Mouse (Mus musculus): ENCODE measurements around the gene Shtn1. TPM values are rescaled to one million over a fixed set of nuclear protein-coding genes. Genes with fewer than 3 reads are reported as not detected.

Shtn1 gene
- 2.0 and 2.3 TPM in 2 replicates for polyA plus RNA-seq (2015; fragmentation: Nextera tagmentation; extraction: Ambion mirVana)

DNA sequence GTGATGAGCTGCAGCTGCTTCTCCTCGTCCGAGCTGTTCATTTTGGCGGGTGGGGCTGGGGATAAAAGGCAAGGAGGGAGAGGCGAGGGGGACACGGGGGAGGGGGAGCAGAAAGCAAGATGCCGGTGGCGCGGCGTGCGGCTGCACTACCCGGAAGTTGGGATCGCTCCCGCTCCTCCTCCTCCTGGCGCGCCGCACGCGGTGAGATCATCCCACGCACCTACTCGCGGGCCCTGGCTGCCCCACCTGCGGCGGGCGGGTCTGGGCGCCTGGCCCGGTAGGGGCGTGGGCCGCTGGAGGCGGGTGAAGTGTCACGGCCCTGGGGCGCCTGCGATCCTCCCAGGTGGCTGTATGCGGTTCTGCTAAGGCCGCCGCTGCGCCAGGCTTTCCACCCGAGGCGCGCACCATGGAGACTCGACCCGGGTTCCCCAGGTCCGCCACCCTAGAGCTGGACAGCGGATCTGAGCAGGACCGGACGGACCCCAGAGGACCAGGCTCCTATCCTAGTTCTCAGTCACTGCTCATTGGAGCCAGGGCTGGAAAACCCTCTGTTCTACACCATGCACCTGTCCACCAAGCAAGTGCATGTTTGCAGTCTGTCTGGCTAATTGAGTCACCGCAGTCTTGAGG is at the start of gene Shtn1:
Gene Shtn1, minus strand, starts transcription at position 629 of the 630 bp plus-strand sequence.
- Histone ChIP-seq H3K27me3 (peaks cover 66% of the 10 kb centered on the region), H3K9me3 (replicated peaks) (no peaks in the 10 kb centered on the region), H3K4me2 (peak within 1 kb of the TSS; percentile 99), H3K4me1 (peaks cover 11% of the 10 kb centered on the region), H3K4me3 (replicated peaks) (peak within 1 kb of the TSS; percentile 62), H3K9ac (peak within 1 kb of the TSS; percentile 40), H3K27ac (no peak within 1 kb of the TSS), H3K36me3 (no peaks in the 10 kb centered on the region)
- under 1% methylated on average over 40 of the region's 46 CpGs for WGBS
- ATAC-seq (replicated peaks; ENCODE audit: low FRiP score): peak; percentile 46

DNA sequence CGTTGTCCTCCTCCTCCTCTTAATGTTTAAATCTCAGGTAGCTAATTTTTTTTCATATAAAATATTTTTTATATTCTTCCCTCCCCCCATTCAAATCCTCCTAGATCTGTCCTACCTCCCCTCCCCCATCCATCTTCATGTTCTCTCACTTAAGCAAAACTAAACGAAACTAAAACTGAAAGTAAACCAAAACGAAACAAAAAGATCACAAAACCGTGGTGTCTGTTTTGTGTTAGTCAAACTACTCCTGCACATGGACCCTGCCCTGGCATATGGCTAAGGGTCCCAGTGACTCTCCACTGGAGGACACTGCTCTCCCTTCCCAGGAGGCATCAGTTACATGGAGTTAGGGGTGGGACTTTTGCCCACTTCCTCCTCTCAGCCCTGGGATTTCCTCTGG is 38.3 kb upstream of the Shtn1 start:
- H3K27me3 ChIP-seq: peaks cover 5% of the 10 kb centered on the region
- H3K4me2 ChIP-seq: no peak overlapping the region
- no peaks in the 10 kb centered on the region for H3K9me3 ChIP-seq (replicated peaks)
- H3K36me3 ChIP-seq: no peaks in the 10 kb centered on the region
- H3K27ac ChIP-seq: no peak overlapping the region
- ATAC-seq (replicated peaks; ENCODE audit: low FRiP score): no peak
- no peak overlapping the region for H3K4me3 ChIP-seq (replicated peaks)
- WGBS: 67% methylated on average over 4 of the region's 4 CpGs
- H3K9ac ChIP-seq: no peak overlapping the region
- no peaks in the 10 kb centered on the region for H3K4me1 ChIP-seq

DNA sequence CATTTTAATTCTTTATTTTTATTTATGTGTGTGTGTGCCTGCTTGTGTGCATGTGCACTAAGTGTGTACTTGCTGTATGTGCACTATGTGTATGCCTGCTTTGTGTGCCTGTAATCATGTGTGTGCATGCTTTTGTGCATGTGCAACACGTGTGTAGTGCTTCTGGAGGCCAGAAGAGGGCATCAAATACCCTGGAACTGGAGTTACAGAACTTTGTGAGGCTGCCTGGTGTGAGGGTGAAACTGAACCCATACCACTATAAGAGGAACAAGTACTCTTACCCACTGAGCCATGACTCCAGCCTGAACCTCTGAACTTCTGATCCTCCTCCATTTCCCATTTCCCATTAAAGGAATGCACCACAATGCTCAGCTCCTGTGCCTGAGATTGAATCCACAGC is 34.0 kb upstream of the Shtn1 start:
- Histone ChIP-seq H3K4me3 (replicated peaks) (no peak overlapping the region), H3K9me3 (replicated peaks) (no peaks in the 10 kb centered on the region), H3K4me2 (no peak overlapping the region), H3K36me3 (no peaks in the 10 kb centered on the region), H3K27me3 (peaks cover 5% of the 10 kb centered on the region), H3K27ac (no peak overlapping the region), H3K9ac (no peak overlapping the region), H3K4me1 (no peaks in the 10 kb centered on the region)
- WGBS: 43% methylated on average over 1 of the region's 1 CpGs
- no peak for ATAC-seq (replicated peaks; ENCODE audit: low FRiP score)

DNA sequence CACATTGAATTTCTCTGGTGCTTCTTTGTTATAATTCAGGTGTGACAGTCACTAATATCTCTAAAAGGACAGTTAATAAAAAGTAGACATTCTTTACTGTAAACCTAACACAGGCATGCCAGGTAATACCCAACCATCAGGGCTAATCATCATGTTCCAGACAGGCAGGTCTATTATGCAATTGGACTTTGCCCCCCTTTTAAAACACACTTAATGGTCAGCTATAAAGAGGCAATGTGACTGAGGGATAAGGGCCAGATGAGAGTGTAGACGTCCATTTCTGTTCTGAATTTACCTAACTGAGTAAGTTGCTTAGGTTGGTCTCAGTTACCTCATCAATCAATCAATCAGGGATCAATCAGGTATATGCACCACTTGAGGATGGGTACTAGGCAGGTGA is 22.4 kb upstream of the Shtn1 start:
- no peaks in the 10 kb centered on the region for H3K9me3 ChIP-seq (replicated peaks)
- H3K4me2 ChIP-seq: no peak overlapping the region
- no peak overlapping the region for H3K27ac ChIP-seq
- no peaks in the 10 kb centered on the region for H3K27me3 ChIP-seq
- no peaks in the 10 kb centered on the region for H3K36me3 ChIP-seq
- no peak for ATAC-seq (replicated peaks; ENCODE audit: low FRiP score)
- 66% methylated on average over 1 of the region's 1 CpGs for WGBS
- H3K9ac ChIP-seq: no peak overlapping the region
- no peaks in the 10 kb centered on the region for H3K4me1 ChIP-seq
- H3K4me3 ChIP-seq (replicated peaks): no peak overlapping the region

DNA sequence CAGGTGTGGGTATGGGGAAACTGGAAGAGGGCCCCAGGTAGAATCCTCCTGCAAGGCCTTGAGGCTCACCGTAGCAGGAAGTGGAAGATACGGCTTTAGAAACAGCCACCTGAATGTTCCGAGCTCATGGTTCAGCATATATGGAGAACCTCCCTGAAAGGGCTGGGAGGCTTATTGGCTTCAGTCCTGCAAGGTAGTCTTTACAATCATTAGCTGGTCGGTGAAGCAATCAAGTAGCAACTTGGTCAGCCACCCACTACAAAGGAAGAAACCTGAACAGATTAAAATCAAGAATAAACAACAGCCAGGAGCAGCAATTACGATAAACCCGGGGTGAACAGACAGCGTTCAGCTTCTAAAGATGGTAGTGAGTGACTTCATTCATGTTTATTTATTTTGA is 16.4 kb upstream of the Shtn1 start:
- WGBS: 76% methylated on average over 7 of the region's 7 CpGs

DNA sequence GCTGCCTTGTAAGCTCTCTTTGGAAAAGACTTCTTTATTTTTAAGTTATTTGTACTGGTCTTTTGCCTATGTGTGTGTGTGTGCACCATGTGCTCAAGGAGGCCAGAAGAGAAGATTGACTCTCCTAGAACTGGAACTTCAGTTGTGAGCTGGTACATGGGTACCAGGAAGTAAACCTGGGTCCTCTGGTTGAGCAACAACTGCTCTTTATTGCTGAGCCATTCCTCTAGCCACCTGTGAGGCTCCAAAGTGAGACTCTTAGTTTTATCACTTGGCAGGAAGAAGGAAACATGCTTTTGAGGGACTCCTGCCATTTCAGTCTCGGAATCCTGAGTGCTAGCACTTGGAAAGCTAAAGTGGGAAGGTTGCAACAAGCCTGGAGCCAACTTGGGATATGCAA is 14.4 kb upstream of the Shtn1 start:
- Histone ChIP-seq H3K27me3 (no peaks in the 10 kb centered on the region), H3K4me1 (no peaks in the 10 kb centered on the region), H3K9me3 (replicated peaks) (no peaks in the 10 kb centered on the region), H3K4me2 (no peak overlapping the region), H3K4me3 (replicated peaks) (no peak overlapping the region), H3K27ac (no peak overlapping the region), H3K9ac (no peak overlapping the region), H3K36me3 (no peaks in the 10 kb centered on the region)
- WGBS: 67% methylated on average over 1 of the region's 1 CpGs
- ATAC-seq (replicated peaks; ENCODE audit: low FRiP score): no peak

More for the DNA sequence above, 16.4 kb upstream of the Shtn1 start:
- H3K27me3 ChIP-seq: no peaks in the 10 kb centered on the region
- no peaks in the 10 kb centered on the region for H3K9me3 ChIP-seq (replicated peaks)
- no peaks in the 10 kb centered on the region for H3K4me1 ChIP-seq
- H3K27ac ChIP-seq: no peak overlapping the region
- H3K9ac ChIP-seq: no peak overlapping the region
- H3K36me3 ChIP-seq: no peaks in the 10 kb centered on the region
- no peak overlapping the region for H3K4me2 ChIP-seq
- H3K4me3 ChIP-seq (replicated peaks): no peak overlapping the region
- no peak for ATAC-seq (replicated peaks; ENCODE audit: low FRiP score)

DNA sequence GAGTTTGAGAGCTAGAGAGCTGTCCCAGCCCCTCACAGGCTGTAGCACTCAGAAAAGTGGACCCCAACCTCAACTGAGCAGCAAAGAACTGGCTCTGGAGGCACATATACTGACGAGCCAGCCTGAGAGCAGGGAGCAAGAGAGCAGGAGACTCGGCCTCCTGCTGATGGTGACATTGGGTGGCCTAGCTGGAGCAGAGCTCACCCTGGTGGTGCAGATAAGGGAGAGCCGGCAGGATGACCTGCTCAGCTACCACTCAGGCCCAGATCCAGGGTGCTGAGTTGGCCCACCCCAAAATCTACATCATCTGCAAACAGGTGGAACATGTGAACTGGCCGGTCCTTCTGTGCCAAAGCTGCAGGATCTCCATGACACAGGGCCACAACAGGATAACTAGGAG is 8.4 kb upstream of the Shtn1 start:
- H3K4me3 ChIP-seq (replicated peaks): no peak overlapping the region
- H3K9me3 ChIP-seq (replicated peaks): no peaks in the 10 kb centered on the region
- H3K27me3 ChIP-seq: 0 out of 2 replicates have a peak, but pooled peaks cover 3% of the 10 kb centered on the region
- H3K4me1 ChIP-seq: no peaks in the 10 kb centered on the region
- no peak overlapping the region for H3K9ac ChIP-seq
- no peak overlapping the region for H3K4me2 ChIP-seq
- H3K27ac ChIP-seq: no peak overlapping the region
- 61% methylated on average over 4 of the region's 4 CpGs for WGBS
- H3K36me3 ChIP-seq: no peaks in the 10 kb centered on the region
- ATAC-seq (replicated peaks; ENCODE audit: low FRiP score): no peak

DNA sequence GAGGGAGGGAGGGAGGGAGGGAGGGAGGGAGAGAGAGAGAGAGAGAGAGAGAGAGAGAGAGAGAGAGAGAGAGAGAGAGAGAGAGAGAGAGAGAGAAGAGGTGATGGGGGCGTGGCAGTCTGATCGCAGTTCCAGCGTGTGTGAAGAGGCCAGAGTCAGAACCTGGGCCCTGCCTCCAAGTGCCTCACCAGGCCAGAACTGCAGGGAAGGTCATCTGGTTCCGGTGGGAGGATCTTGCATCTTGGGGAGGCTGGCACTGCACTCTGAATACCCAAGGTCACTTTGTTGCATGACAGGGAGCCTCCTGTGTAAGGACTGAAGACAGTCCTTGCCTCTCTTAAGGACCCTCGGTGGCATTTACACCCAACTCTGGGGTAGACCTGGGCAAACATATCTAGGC is 231 bp upstream of the Shtn1 start:
- ATAC-seq (replicated peaks; ENCODE audit: low FRiP score): no peak
- Histone ChIP-seq H3K4me3 (replicated peaks) (0 out of 2 replicates have a peak overlapping the region, but pooled peaks have one; percentile 62), H3K4me1 (peaks cover 11% of the 10 kb centered on the region), H3K27me3 (peaks cover 66% of the 10 kb centered on the region), H3K36me3 (no peaks in the 10 kb centered on the region), H3K9ac (no peak overlapping the region), H3K4me2 (peak overlapping the region; percentile 99; the same call in 1 of the 2 replicates), H3K9me3 (replicated peaks) (no peaks in the 10 kb centered on the region), H3K27ac (no peak overlapping the region)
- 18% methylated on average over 5 of the region's 5 CpGs for whole genome bisulfite sequencing

DNA sequence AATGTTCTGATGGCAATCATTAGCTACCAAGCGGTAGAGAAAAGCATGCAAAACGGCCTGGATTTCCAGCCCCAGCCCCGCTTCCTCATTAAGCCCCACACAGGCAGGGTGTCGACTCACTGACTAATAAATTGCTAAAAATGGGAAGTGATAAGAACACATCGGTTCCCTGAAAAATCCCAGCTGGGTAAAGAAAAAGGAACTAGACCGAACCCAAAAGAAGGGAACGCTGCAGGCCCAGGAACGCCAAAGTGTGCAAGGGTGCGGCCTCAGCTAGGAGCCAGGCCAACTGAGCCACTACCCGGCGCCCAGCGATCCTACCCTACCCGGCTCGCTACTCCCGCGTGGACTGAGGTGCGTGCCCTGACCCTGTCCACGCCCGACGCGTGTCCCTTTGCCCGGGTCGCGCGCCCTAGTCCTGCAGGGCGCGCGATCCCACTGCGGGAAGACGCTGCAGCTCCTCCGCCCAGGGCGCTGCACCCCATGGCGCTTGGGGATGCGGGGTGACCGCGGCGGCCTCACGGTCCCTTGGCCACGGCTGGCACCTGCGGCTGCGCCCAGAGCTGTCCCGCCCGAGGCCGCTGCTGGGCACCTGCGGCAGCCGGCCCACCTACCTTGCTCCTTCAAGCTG is 944 bp downstream of the Shtn1 start:
- H3K27ac ChIP-seq: no peak overlapping the region
- peak; percentile 64 for ATAC-seq (replicated peaks; ENCODE audit: low FRiP score)
- peaks cover 66% of the 10 kb centered on the region for H3K27me3 ChIP-seq
- H3K9me3 ChIP-seq (replicated peaks): no peaks in the 10 kb centered on the region
- H3K4me3 ChIP-seq (replicated peaks): peak overlapping the region; percentile 62
- peak overlapping the region; percentile 40 for H3K9ac ChIP-seq
- H3K36me3 ChIP-seq: no peaks in the 10 kb centered on the region
- peaks cover 11% of the 10 kb centered on the region for H3K4me1 ChIP-seq
- 4% methylated on average over 46 of the region's 46 CpGs for WGBS
- peak overlapping the region; percentile 99 for H3K4me2 ChIP-seq

DNA sequence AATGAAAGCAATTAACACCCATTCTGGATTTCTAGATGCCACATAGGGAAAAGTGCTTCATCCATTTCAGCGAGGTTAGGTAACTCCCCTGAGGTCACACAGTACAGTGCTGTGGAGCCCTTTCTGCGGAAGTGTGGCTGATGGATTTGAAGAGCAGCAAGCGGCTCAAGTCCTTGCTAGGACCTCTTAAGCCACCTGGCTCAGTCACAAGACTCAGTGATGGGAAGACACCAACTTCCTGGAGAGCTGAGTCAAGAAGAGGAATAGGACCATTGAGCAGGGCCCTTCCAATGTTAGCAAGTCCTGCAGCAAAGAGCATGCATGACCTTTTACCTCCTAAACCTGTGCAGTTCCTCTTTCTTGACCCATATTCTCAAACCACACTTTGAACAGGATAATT is 1.5 kb downstream of the Shtn1 start:
- Histone ChIP-seq H3K9ac (no peak overlapping the region), H3K4me2 (peak overlapping the region; percentile 99), H3K4me3 (replicated peaks) (no peak overlapping the region), H3K27ac (no peak overlapping the region), H3K27me3 (peaks cover 63% of the 10 kb centered on the region), H3K36me3 (no peaks in the 10 kb centered on the region), H3K9me3 (replicated peaks) (no peaks in the 10 kb centered on the region), H3K4me1 (peaks cover 11% of the 10 kb centered on the region)
- 69% methylated on average over 3 of the region's 3 CpGs for WGBS
- no peak for ATAC-seq (replicated peaks; ENCODE audit: low FRiP score)

DNA sequence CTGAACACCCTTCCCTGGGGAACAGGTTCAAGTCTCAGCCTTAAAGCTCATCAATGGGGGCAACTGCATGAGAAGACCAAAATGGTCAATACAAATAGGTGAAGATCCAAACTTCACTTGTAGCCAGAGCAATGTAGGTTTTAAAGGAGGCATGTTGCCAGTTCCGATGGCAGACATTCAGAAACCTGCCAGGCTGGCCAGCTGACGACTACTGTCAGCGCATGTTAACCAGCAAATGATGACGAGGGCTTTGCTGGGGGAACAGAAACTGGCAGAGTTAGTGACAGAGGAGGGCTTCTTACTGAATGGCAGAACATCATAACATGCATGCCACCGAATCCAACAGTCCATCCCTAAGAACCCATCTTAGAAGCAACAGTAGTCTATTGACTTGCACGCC is 2.9 kb downstream of the Shtn1 start:
- Histone ChIP-seq H3K4me1 (peaks cover 11% of the 10 kb centered on the region), H3K27me3 (peaks cover 54% of the 10 kb centered on the region), H3K27ac (no peak overlapping the region), H3K9me3 (replicated peaks) (no peaks in the 10 kb centered on the region), H3K9ac (no peak overlapping the region), H3K36me3 (no peaks in the 10 kb centered on the region), H3K4me2 (no peak overlapping the region), H3K4me3 (replicated peaks) (no peak overlapping the region)
- 86% methylated on average over 6 of the region's 6 CpGs for WGBS
- no peak for ATAC-seq (replicated peaks; ENCODE audit: low FRiP score)

DNA sequence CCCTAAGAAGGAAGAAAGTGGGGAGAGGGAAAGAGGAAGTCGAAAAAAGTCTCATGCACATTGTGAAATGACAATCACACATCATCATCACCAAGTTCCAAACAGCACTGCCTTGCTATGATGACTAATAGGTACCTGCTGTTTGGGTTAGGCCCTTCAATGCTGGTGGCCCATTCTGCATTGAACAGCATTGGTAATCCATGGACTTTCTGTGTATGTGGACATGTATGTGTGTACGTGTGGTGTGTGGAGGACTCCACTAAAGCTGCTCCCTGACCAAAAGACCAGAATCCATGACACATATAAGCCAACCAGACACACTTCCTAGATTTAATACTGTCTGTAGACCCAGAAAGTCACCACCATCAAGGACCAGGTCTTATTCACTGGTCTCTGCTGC is 3.9 kb downstream of the Shtn1 start:
- Histone ChIP-seq H3K4me2 (no peak overlapping the region), H3K4me3 (replicated peaks) (no peak overlapping the region), H3K4me1 (peaks cover 11% of the 10 kb centered on the region), H3K9me3 (replicated peaks) (no peaks in the 10 kb centered on the region), H3K27me3 (peaks cover 44% of the 10 kb centered on the region), H3K36me3 (no peaks in the 10 kb centered on the region), H3K27ac (no peak overlapping the region), H3K9ac (no peak overlapping the region)
- ATAC-seq (replicated peaks; ENCODE audit: low FRiP score): no peak
- 85% methylated on average over 2 of the region's 2 CpGs for WGBS
